Mouse (Mus musculus) forebrain, embryonic 10.5 days (tissue): ENCODE data around the gene Lrp6. TPM values are rescaled to one million over a fixed set of nuclear protein-coding genes. Genes with fewer than 3 reads are reported as not detected.

ENCODE experiments used
- DNase-seq: peaks from one replicate; pipeline ENCODE4 v3.0.0-alpha.2; 2017; ENCODE audit warnings: low spot score; ENCODE audit errors: extremely low spot score
- H3K27ac ChIP-seq: fragments of 300-500 bp; sonication (generic); 2 replicates; pipeline ENCODE4 v1.5.1; 2016; ENCODE audit warnings: mild to moderate bottlenecking
- H3K27me3 ChIP-seq: fragments of 300-500 bp; sonication (generic); 2 replicates; pipeline ENCODE4 v1.6.1; 2016; ENCODE audit warnings: mild to moderate bottlenecking; ENCODE audit not compliant: poor library complexity, severe bottlenecking
- H3K36me3 ChIP-seq: fragments of 300-500 bp; sonication (generic); replicated peaks from 2 replicates; pipeline ENCODE4 v1.6.1; 2016; ENCODE audit warnings: mild to moderate bottlenecking, moderate library complexity
- H3K4me1 ChIP-seq: fragments of 300-500 bp; sonication (generic); 2 replicates; pipeline ENCODE4 v1.6.1; 2016
- H3K4me3 ChIP-seq: fragments of 300-500 bp; sonication (generic); 2 replicates; pipeline ENCODE4 v1.5.1; 2016; ENCODE audit warnings: mild to moderate bottlenecking, moderate library complexity
- H3K9me3 ChIP-seq: fragments of 300-500 bp; sonication (generic); 2 replicates; pipeline ENCODE4 v1.6.1; 2016; ENCODE audit warnings: mild to moderate bottlenecking, moderate library complexity
- WGBS: fragments of 180-500 bp; shearing (Covaris S2); methylation state at CpG from one replicate; pipeline ENCODE4 v1.1.7; 2016; 5-methylcytosine and 5-hydroxymethylcytosine counted together
- polyA plus RNA-seq: library from polyadenylated mRNA; unstranded; fragments of >200 nt; fragmentation: Nextera tagmentation; extraction: Ambion mirVana; gene quantifications from 2 replicates; pipeline ENCODE4 v1.2.1, GENCODE M21; 2016

Gene Lrp6
- polyA plus RNA-seq, 1 experiment from 2014 or later, result 25.4 TPM

DNA sequence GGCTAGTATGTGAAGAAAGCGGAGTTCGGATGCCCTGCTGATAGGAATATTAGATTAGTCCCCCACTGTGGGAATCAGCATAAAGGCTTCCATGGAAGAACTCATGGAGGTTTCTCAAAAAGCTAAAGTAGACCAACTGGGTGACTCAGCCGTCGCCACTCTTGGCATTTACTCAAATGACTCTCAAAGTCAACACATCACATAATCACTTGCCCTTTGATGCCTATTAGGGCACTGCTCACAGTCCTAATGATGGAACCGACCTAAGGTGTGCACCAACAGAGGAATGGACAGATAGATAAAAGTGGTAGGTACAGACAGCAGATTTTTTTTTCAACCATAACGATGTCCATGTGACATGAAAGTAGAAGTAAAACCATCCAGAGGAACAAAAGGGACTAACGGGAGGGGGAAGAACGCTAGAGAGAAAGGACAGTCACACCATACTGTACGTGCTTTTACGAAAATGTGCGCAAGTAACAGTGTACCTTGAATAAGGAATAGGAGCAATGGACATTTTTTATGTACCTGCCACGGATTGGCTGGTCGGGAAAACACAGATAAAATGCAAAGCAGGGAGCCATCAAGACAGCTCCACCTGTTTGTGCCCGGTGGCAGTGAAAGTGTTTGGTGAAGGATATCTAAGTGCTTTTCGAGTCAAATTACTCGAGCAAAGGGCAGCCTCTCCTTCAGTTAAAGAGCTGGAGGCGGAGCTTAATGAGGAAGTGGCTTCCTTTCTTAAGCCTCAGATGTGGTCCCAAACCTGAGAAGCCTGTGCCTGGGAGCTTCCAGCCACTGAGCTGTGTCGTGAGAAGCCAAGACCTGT, 152.8 kb downstream of the Lrp6 start:
- H3K4me3 ChIP-seq, result no peak overlapping the region
- H3K36me3 ChIP-seq, result no peaks in the 10 kb centered on the region
- 68% methylated on average over 18 of the region's 18 CpGs for WGBS
- peaks cover 8% of the 10 kb centered on the region; the same call in 1 of the 2 replicates for H3K4me1 ChIP-seq
- DNase-seq, result no peak
- no peaks in the 10 kb centered on the region for H3K9me3 ChIP-seq
- no peaks in the 10 kb centered on the region for H3K27me3 ChIP-seq
- H3K27ac ChIP-seq, result no peak overlapping the region

DNA sequence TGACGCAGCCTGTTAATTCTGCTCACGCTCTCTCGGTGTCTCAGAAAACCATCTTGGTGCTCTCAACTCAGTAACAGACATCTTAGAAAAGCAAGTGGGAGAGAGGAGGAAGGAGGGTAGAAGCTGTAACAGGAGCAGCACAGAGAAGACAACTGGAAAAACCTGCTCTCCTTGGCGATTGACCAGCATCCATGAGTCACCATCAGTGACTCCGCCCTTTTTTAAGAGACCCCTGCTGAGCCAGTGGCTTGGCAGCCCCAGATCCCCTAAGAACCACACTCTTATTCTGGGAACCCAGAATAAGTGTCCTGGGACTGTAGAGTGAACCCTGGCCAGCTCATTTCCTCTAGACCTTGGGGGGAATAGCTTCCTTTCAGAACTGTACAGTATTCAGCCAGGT, 159.5 kb downstream of the Lrp6 start:
- Histone ChIP-seq H3K4me1 (no peaks in the 10 kb centered on the region), H3K27me3 (no peaks in the 10 kb centered on the region), H3K36me3 (no peaks in the 10 kb centered on the region), H3K27ac (no peak overlapping the region), H3K9me3 (no peaks in the 10 kb centered on the region), H3K4me3 (no peak overlapping the region)
- 63% methylated on average over 5 of the region's 5 CpGs for WGBS
- no peak for DNase-seq

DNA sequence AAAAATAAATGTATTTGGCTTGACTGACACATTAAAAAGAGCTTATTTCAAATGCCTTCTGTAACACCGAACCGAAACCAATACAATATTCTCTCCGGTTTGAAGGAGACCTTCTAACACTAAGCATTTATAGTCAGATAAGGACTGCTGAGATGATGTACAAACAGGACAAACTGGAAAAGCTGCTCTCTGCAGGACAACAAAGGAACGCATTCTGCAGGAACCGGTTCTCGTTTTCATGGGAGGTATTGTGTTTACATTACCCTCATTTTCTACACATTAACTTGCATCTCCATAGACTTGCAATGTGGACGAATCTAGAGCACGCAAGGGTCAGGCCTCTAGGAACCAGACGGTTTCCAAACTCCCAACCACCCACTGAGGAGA, 163.1 kb downstream of the Lrp6 start:
- Histone ChIP-seq H3K36me3 (no peaks in the 10 kb centered on the region), H3K27me3 (no peaks in the 10 kb centered on the region), H3K9me3 (no peaks in the 10 kb centered on the region), H3K4me1 (no peaks in the 10 kb centered on the region), H3K4me3 (no peak overlapping the region), H3K27ac (no peak overlapping the region)
- 93% methylated on average over 9 of the region's 9 CpGs for WGBS
- DNase-seq, result no peak

DNA sequence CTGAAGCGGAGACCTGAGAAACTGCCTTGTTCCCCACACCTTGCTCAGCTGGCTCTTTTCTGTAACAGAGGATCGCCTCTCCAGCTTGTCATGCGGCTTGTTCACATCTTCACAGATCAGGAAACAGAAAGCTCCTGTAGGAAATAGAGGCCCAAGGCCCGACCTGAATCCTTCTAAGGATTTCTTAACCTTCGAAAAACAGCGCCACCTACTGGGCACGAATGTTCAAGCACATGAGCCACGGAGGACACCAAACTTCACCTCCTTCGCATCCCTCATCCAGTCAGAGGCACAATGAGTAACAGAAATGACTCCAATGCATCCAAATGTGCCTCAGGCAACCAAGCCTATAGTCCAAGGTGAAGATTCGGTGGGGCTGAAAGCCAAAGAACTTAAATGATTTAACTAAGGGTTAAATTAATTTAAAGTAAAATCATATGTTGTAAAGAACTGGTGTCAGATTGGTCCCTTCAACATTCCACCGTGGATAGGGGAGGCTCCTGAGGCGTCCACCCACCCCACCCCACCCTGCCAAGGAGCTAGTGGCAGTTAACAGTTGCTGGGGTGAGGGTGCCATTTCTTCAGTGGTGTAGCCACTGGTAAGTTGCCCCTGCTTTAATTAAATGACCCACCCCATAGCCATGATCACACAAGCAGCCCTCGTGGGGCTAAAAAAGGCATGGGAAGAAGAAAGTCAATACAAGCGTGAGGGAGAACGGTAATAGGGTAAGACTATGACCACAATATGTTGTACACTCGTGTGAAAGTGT, 163.7 kb downstream of the Lrp6 start:
- Histone ChIP-seq H3K27ac (no peak overlapping the region), H3K4me1 (no peaks in the 10 kb centered on the region), H3K9me3 (no peaks in the 10 kb centered on the region), H3K27me3 (no peaks in the 10 kb centered on the region), H3K36me3 (no peaks in the 10 kb centered on the region), H3K4me3 (no peak overlapping the region)
- DNase-seq, result peak; percentile 73
- WGBS, result 44% methylated on average over 16 of the region's 16 CpGs

Other genes with a start within 250 kb of the Lrp6 start
- 0.17 and 0.22 TPM in 2 replicates for gene Bcl2l14, start 170.6 kb downstream of the Lrp6 start, polyA plus RNA-seq
- 0.55 and 0.63 TPM in 2 replicates for gene Mansc1, start 65.5 kb upstream of the Lrp6 start, polyA plus RNA-seq
- gene Borcs5, start 72.5 kb upstream of the Lrp6 start, polyA plus RNA-seq, result 18.4 and 20.1 TPM in 2 replicates
- gene Dusp16, start 225.7 kb upstream of the Lrp6 start, polyA plus RNA-seq, result 16.0 and 19.7 TPM in 2 replicates